ENCODE assay signal across 23 mouse cellular contexts in genomic region chr4:52099187-52099586, GRCm38 (mm10).
"Had no signal": no experiment of that assay in that cellular context is flagged by ENCODE, and none has a peak within 500 bp of the region (broad histone marks: within the 10 kb centered on the region; RNA-seq: fewer than 3 reads in every experiment).

No protein-coding gene starts in this region.

- H3K9me3 ChIP-seq: kidney, embryonic 15.5 days; limb, embryonic 10.5 days; limb, embryonic 13.5 days; liver, embryonic 12.5 days; liver, embryonic 15.5 days; lung, embryonic 15.5 days; midbrain, embryonic 10.5 days; midbrain, embryonic 13.5 days; neural tube, embryonic 13.5 days had no signal

- H3K4me1 ChIP-seq: kidney, embryonic 15.5 days; limb, embryonic 10.5 days; limb, embryonic 13.5 days; liver, embryonic 12.5 days; liver, embryonic 15.5 days; lung, embryonic 15.5 days; megakaryocyte, embryonic 14.5 days; midbrain, embryonic 10.5 days; midbrain, embryonic 13.5 days; neural tube, embryonic 13.5 days had no signal

- H3K27me3 ChIP-seq: kidney, embryonic 15.5 days; limb, embryonic 13.5 days; liver, embryonic 12.5 days; liver, embryonic 15.5 days; lung, embryonic 15.5 days; megakaryocyte, embryonic 14.5 days; midbrain, embryonic 13.5 days; neural tube, embryonic 13.5 days had no signal

- H3K27ac ChIP-seq: kidney, embryonic 15.5 days; limb, embryonic 10.5 days; limb, embryonic 13.5 days; liver, embryonic 12.5 days; liver, embryonic 15.5 days; lung, embryonic 15.5 days; midbrain, embryonic 10.5 days; midbrain, embryonic 13.5 days; neural tube, embryonic 13.5 days had no signal

- H3K4me3 ChIP-seq: kidney, embryonic 15.5 days; limb, embryonic 10.5 days; limb, embryonic 13.5 days; liver, embryonic 12.5 days; liver, embryonic 15.5 days; lung, embryonic 15.5 days; megakaryocyte, embryonic 14.5 days; midbrain, embryonic 10.5 days; midbrain, embryonic 13.5 days; myocyte; neural tube, embryonic 13.5 days had no signal

- ATAC-seq: liver, embryonic 12.5 days; midbrain, embryonic 13.5 days; midbrain, embryonic 16.5 days had no signal

- H3K36me3 ChIP-seq: kidney, embryonic 15.5 days; limb, embryonic 10.5 days; limb, embryonic 13.5 days; liver, embryonic 12.5 days; liver, embryonic 15.5 days; lung, embryonic 15.5 days; midbrain, embryonic 10.5 days; midbrain, embryonic 13.5 days; neural tube, embryonic 13.5 days had no signal

- DNase-seq: kidney, adult 8-10 months; kidney, postnatal 10 days; kidney, postnatal 36 days; liver; lung, adult 18-20 months; lung, postnatal 10 days; lung, postnatal 36 days; retina, postnatal 1 day; right cerebral cortex, postnatal 25 days; thymus, adult 18-20 months; thymus, postnatal 36 days had no signal

- H3K9ac ChIP-seq: kidney, embryonic 15.5 days; limb, embryonic 13.5 days; liver, embryonic 12.5 days; liver, embryonic 15.5 days; lung, embryonic 15.5 days; midbrain, embryonic 13.5 days; neural tube, embryonic 13.5 days had no signal

- H3K4me2 ChIP-seq: kidney, embryonic 15.5 days; limb, embryonic 13.5 days; liver, embryonic 12.5 days; liver, embryonic 15.5 days; lung, embryonic 15.5 days; midbrain, embryonic 13.5 days; neural tube, embryonic 13.5 days had no signal
